Mouse (Mus musculus) MEL (cell line): ENCODE results near the gene Btg3.

ENCODE experiments used
- CTCF ChIP-seq, 3 experiments: IDR thresholded peaks in 2 of 3; conservative IDR thresholded peaks in 1 of 3; 2 replicates each; pipeline ENCODE4 v1.5.1; 2011 to 2012; ENCODE audit warnings: low read length in 3 of 3, low read depth in 2 of 3, mild to moderate bottlenecking in 2 of 3, improper control_type of control experiment in 1 of 3, inconsistent platforms in 1 of 3, mixed read lengths in 1 of 3, moderate library complexity in 1 of 3; ENCODE audit not compliant: control insufficient read depth in 1 of 3, insufficient read depth in 1 of 3, poor library complexity in 1 of 3, severe bottlenecking in 1 of 3
- EP300 ChIP-seq, 2 experiments: IDR thresholded peaks; 2 replicates each; pipeline ENCODE4 v1.6.1; 2011; ENCODE audit warnings: improper control_type of control experiment in 2 of 2, low read length in 2 of 2, low read depth in 1 of 2, mild to moderate bottlenecking in 1 of 2
- MAX ChIP-seq: IDR thresholded peaks from 2 replicates; pipeline ENCODE4 v1.6.1; 2011; ENCODE audit warnings: low read length, improper control_type of control experiment
- MYC ChIP-seq: IDR thresholded peaks from 2 replicates; pipeline ENCODE4 v1.6.1; 2011; ENCODE audit warnings: low read depth, mild to moderate bottlenecking, low read length, improper control_type of control experiment, moderate library complexity
- POLR2A ChIP-seq, 2 experiments: IDR thresholded peaks; 2 replicates each; pipeline ENCODE4 v1.6.1; 2011 to 2012; ENCODE audit warnings: low read length in 2 of 2, mild to moderate bottlenecking in 2 of 2, control low read depth in 1 of 2, improper control_type of control experiment in 1 of 2, low read depth in 1 of 2, moderate library complexity in 1 of 2; ENCODE audit not compliant: control insufficient read depth in 1 of 2, insufficient read depth in 1 of 2, poor library complexity in 1 of 2
- SIN3A ChIP-seq: IDR thresholded peaks from 2 replicates; pipeline ENCODE4 v1.6.1; 2012; ENCODE audit warnings: low read length, improper control_type of control experiment, inconsistent platforms
- UBTF ChIP-seq: IDR thresholded peaks from 2 replicates; pipeline ENCODE4 v1.6.1; 2012; ENCODE audit warnings: low read depth, mild to moderate bottlenecking, inconsistent platforms, low read length, improper control_type of control experiment, moderate library complexity, borderline replicate concordance; ENCODE audit not compliant: insufficient read depth

DNA sequence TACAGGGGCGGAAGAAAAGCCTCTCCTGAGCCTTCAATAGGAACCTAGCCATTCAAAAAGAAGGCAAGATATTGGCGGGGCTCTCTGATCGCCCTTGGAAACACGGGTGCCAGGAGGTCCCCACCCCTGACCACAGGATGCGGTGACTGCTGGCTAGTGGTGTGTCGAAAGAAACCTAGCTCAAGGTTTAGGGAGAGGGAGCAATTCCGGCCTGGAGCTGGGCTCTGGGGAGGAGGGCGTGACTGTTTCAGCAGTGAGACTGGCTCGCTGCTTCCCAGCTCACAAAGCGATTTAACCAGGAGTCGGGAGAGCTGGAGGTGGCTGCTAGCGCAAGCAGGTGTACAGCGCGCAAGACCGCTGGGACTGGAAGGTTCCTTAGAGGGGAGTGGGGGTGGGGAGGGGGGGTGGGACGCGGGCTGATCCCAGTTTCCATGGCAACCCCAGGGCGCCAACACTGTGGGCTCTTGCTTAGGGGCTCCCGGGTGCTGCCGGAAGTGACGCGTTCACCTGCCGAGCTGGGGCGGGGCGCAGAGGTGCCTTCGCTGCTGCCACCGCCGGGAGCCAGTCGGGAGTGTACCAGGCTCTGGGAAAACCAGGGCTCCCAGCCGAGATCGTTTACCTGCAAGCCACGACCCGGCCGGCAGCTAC lies 75.7 kb downstream of the Btg3 start, which contains the start of gene Cxadr:
- no peak for TF ChIP-seq MAX
- no peak for TF ChIP-seq MYC
- TF ChIP-seq CTCF (IDR thresholded peaks at IDR 0.05 in 2 of 3, conservative IDR thresholded peaks at IDR 0.05 in 1 of 3; ENCODE audit: control insufficient read depth in 1 of 3, insufficient read depth in 1 of 3, low read depth in 2 of 3, low read length in 3 of 3, poor library complexity in 1 of 3, severe bottlenecking in 1 of 3), result no peak
- TF ChIP-seq POLR2A (IDR thresholded peaks at IDR 0.05; ENCODE audit: control insufficient read depth in 1 of 2, insufficient read depth in 1 of 2, low read depth in 1 of 2, low read length in 2 of 2, poor library complexity in 1 of 2), result no peak
- no peak for TF ChIP-seq EP300 (IDR thresholded peaks at IDR 0.05; ENCODE audit: low read depth in 1 of 2, low read length in 2 of 2)
- no peak for TF ChIP-seq SIN3A
- TF ChIP-seq UBTF, result no peak
